Mouse (Mus musculus) liver, postnatal 0 days (tissue): ENCODE measurements at regions not wholly inside any gene's neighbourhood (a gene's known extent, or its start where the extent isn't known, plus 50 kb on each side); places are given as distances from the start of the nearest gene placed in this dataset.

Source experiments
- CTCF ChIP-seq: sonication (generic); IDR thresholded peaks from 2 replicates; pipeline ENCODE4 v1.5.1; 2016; ENCODE audit warnings: antibody characterized with exemption, low read depth
- EP300 ChIP-seq: IDR thresholded peaks from 2 replicates; pipeline ENCODE4 v1.6.1; 2016; ENCODE audit warnings: antibody characterized with exemption, low read depth, mild to moderate bottlenecking

- no peak for TF ChIP-seq CTCF
- no peak for TF ChIP-seq EP300
Observed at GRCm38 (mm10) chrX:99248181-99248580, 112.3 kb downstream of the Efnb1 start.
